ENCODE assay signal across 8 mouse cellular contexts in the genomic region with DNA sequence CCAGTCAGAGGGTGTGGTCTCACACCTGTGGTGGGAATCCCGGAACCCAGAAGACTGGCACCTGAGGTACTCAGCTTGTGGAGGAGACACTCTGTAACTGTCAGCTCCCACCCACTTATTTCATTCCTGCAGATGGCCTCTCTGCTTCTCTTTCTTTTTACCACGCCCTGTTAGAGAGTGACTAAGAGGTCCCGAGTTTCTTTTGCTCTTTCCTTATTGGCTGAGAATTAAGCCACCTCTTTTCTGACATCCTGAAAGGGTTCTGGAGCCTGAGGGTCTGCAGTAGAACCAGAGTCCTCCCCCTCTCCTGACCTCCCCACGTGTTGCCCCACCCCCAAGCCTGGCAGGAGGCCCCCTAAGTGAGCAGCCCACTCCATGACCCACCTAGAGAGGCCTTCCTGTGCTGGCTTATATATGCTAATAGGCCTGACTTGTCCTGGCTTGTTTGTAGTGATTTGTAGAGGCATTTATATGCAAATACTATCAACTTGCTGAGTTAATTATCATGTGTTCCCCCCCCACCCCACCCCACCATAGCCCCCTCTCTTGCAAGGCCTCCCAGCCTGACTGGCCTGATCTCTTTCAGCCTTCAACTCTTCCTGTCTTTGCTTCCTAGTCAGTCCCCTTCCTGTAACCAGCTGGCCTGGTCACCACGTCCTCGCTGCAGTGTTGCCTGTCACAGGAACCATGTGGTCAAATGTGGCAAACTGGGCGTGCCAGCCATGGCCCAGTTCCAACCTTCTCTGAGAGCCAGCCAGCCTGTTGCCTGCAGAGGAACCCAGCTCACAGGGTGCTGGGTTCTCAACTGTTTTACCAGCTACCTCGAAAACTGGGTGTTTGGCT.
DNase-seq lines count a peak whose midpoint lies in the region; ATAC-seq and TF ChIP-seq lines count a peak whose summit lies in the region.

No protein-coding gene starts in this region.

- 26% methylated on average over 8 of the region's 8 CpGs for WGBS in liver, embryonic 11.5 days
- WGBS in limb, embryonic 15.5 days, result 18% methylated on average over 8 of the region's 8 CpGs

- no peak overlapping the region for H3K27ac ChIP-seq in liver, embryonic 11.5 days (ENCODE audit: low read depth, low read length)
- H3K27ac ChIP-seq in bone marrow macrophage, adult 2 months (ENCODE audit: insufficient read depth, low read depth, low read length), result peak overlapping the region; percentile 79
- H3K27ac ChIP-seq in limb, embryonic 15.5 days, result peak overlapping the region; percentile 50

- DNase-seq in liver, result peak; percentile 48
- DNase-seq in liver, embryonic 11.5 days (ENCODE audit: low spot score), result no peak
- peak; percentile 83 for DNase-seq in kidney, adult 18-20 months
- DNase-seq in thymus, postnatal 25 days, result no peak

- H3K4me2 ChIP-seq in liver, embryonic 11.5 days, result no peak overlapping the region
- H3K4me2 ChIP-seq in limb, embryonic 15.5 days, result no peak overlapping the region

- no peak overlapping the region for H3K9ac ChIP-seq in liver, embryonic 11.5 days (ENCODE audit: low read depth, low read length)
- H3K9ac ChIP-seq in limb, embryonic 15.5 days, result no peak overlapping the region

- no peaks in the 10 kb centered on the region for H3K27me3 ChIP-seq in liver, embryonic 11.5 days (replicated peaks; ENCODE audit: control insufficient read depth, insufficient read depth, low read length)
- H3K27me3 ChIP-seq in limb, embryonic 15.5 days, result no peaks in the 10 kb centered on the region

- TF ChIP-seq POLR2A in bone marrow macrophage, adult 2 months (IDR thresholded peaks at IDR 0.05; ENCODE audit: borderline replicate concordance, low read depth, low read length), result no peak

- H3K9me3 ChIP-seq in liver, embryonic 11.5 days (ENCODE audit: control insufficient read depth, low read length), result no peaks in the 10 kb centered on the region
- no peaks in the 10 kb centered on the region for H3K9me3 ChIP-seq in limb, embryonic 15.5 days

- no peak for ATAC-seq in liver, embryonic 11.5 days (replicated peaks; ENCODE audit: low FRiP score)
- ATAC-seq in granulocyte monocyte progenitor cell, adult 5-6 weeks (replicated peaks; ENCODE audit: poor library complexity, severe bottlenecking), result peak; percentile 90
- peak; percentile 45; the same call in 1 of the 2 replicates for ATAC-seq in limb, embryonic 15.5 days (ENCODE audit: insufficient number of reproducible peaks, low FRiP score, low TSS enrichment, low read depth)
- ATAC-seq in monocyte, adult 5-6 weeks (replicated peaks; ENCODE audit: insufficient number of reproducible peaks, low FRiP score, low TSS enrichment, poor library complexity, severe bottlenecking), result peak; percentile 97

- no peak overlapping the region for H3K4me3 ChIP-seq in liver, embryonic 11.5 days (ENCODE audit: low read depth, low read length)
- peak overlapping the region; percentile 56 for H3K4me3 ChIP-seq in bone marrow macrophage, adult 2 months (ENCODE audit: insufficient read depth, low read length)
- no peak overlapping the region for H3K4me3 ChIP-seq in limb, embryonic 15.5 days

- H3K4me1 ChIP-seq in liver, embryonic 11.5 days (replicated peaks; ENCODE audit: control insufficient read depth, insufficient read depth, low read length), result peaks cover 49% of the 10 kb centered on the region
- peaks cover 48% of the 10 kb centered on the region for H3K4me1 ChIP-seq in bone marrow macrophage, adult 2 months (ENCODE audit: control insufficient read depth, insufficient read depth, low read length)
- peaks cover 71% of the 10 kb centered on the region for H3K4me1 ChIP-seq in limb, embryonic 15.5 days

- TF ChIP-seq CTCF in bone marrow macrophage, adult 2 months (IDR thresholded peaks at IDR 0.05; ENCODE audit: low read depth, low read length), result no peak

- H3K36me3 ChIP-seq in liver, embryonic 11.5 days (ENCODE audit: control insufficient read depth, insufficient read depth, low read length), result no peaks in the 10 kb centered on the region
- H3K36me3 ChIP-seq in limb, embryonic 15.5 days, result no peaks in the 10 kb centered on the region

Comparison
In these comparisons a context has a peak if more than half of its experiments do, and no peak if none do; other contexts are left out.
1. DNase-seq: peak in liver (single experiment) and kidney, adult 18-20 months (single experiment); none in liver, embryonic 11.5 days (single experiment) and thymus, postnatal 25 days (single experiment).